Comparison of ENCODE assay signal across 8 mouse cellular contexts in the genomic region with DNA sequence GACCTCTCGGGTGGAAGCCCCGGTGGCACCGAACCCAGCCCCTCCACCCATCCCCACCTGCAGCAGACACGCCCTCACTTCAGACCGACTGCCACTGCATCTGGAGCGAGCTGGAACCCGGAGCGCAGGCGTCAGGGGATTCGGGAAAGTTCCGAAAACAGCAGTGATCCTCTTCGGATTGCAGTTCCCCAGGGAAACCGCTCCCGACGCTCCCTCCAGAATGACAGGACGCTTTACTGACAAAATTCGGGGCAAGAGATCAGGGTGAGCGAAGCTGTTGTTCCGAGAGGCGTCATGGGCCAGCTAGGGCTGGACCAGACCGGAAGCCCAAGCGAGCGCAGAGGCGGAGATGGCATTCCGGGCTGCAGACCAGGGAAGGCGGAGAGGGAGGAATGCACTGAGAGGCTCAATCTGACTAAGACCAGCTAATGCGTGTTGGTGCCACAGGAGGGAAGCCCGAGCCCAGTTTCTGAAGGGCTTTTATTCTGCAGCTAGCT. TPM values are rescaled to one million over a fixed set of nuclear protein-coding genes. Genes with fewer than 3 reads are reported as not detected.
A peak's percentile ranks its signal among the peaks of the same experiment; 100 is the strongest.
DNase-seq lines count a peak whose midpoint lies in the region; ATAC-seq and TF ChIP-seq lines count a peak whose summit lies in the region.

A gene (minus strand): TSS at position 311 of the 497 bp plus-strand sequence.

- TF ChIP-seq POLR2A in liver, adult 2 months (IDR thresholded peaks at IDR 0.05; ENCODE audit: extremely low read depth, insufficient read depth, low read length): no peak

- H3K27me3 ChIP-seq in megakaryocyte, embryonic 14.5 days (replicated peaks): peaks cover 87% of the 10 kb centered on the region
- H3K27me3 ChIP-seq in embryonic facial prominence, embryonic 15.5 days: peaks cover 81% of the 10 kb centered on the region
- peaks cover 69% of the 10 kb centered on the region for H3K27me3 ChIP-seq in heart, embryonic 11.5 days (ENCODE audit: control insufficient read depth, insufficient read depth, low read length)
- peaks cover 62% of the 10 kb centered on the region for H3K27me3 ChIP-seq in kidney, embryonic 16.5 days (ENCODE audit: insufficient read depth, low read length)
- H3K27me3 ChIP-seq in liver, adult 2 months (ENCODE audit: control insufficient read depth, insufficient read depth, low read length): no peaks in the 10 kb centered on the region
- H3K27me3 ChIP-seq in neural tube, embryonic 11.5 days (ENCODE audit: control insufficient read depth, insufficient read depth, low read length): peaks cover 52% of the 10 kb centered on the region

- H3K9ac ChIP-seq in embryonic facial prominence, embryonic 15.5 days: 0 out of 2 replicates have a peak within 1 kb of the TSS, but pooled peaks have one; percentile 2
- H3K9ac ChIP-seq in heart, embryonic 11.5 days (ENCODE audit: low read depth, low read length): peak within 1 kb of the TSS; percentile 22; the same call in 1 of the 2 replicates
- peak within 1 kb of the TSS; percentile 38; the same call in 1 of the 2 replicates for H3K9ac ChIP-seq in kidney, embryonic 16.5 days (replicated peaks; ENCODE audit: low read length)
- peak within 1 kb of the TSS; percentile 50 for H3K9ac ChIP-seq in liver, adult 2 months (ENCODE audit: low read depth, low read length)
- peak within 1 kb of the TSS; percentile 29; the same call in 1 of the 2 replicates for H3K9ac ChIP-seq in neural tube, embryonic 11.5 days (ENCODE audit: low read length)

- H3K4me2 ChIP-seq in embryonic facial prominence, embryonic 15.5 days (replicated peaks): peak within 1 kb of the TSS; percentile 93
- peak within 1 kb of the TSS; percentile 93 for H3K4me2 ChIP-seq in heart, embryonic 11.5 days
- H3K4me2 ChIP-seq in kidney, embryonic 16.5 days (replicated peaks; ENCODE audit: low read depth, low read length): peak within 1 kb of the TSS; percentile 89
- H3K4me2 ChIP-seq in neural tube, embryonic 11.5 days (ENCODE audit: low read depth): peak within 1 kb of the TSS; percentile 83

- H3K4me1 ChIP-seq in megakaryocyte, embryonic 14.5 days: peaks cover 26% of the 10 kb centered on the region
- H3K4me1 ChIP-seq in embryonic facial prominence, embryonic 15.5 days: peaks cover 26% of the 10 kb centered on the region
- peaks cover 17% of the 10 kb centered on the region for H3K4me1 ChIP-seq in heart, embryonic 11.5 days (ENCODE audit: control insufficient read depth, insufficient read depth, low read length)
- H3K4me1 ChIP-seq in kidney, embryonic 16.5 days (ENCODE audit: insufficient read depth, low read length): peaks cover 23% of the 10 kb centered on the region
- H3K4me1 ChIP-seq in liver, adult 2 months (ENCODE audit: control insufficient read depth, insufficient read depth, low read length): no peaks in the 10 kb centered on the region
- H3K4me1 ChIP-seq in neural tube, embryonic 11.5 days (ENCODE audit: control insufficient read depth, insufficient read depth, low read length): peaks cover 10% of the 10 kb centered on the region; the same call in 1 of the 2 replicates

- H3K9me3 ChIP-seq in megakaryocyte, embryonic 14.5 days: peaks cover 11% of the 10 kb centered on the region
- no peaks in the 10 kb centered on the region for H3K9me3 ChIP-seq in embryonic facial prominence, embryonic 15.5 days (replicated peaks)
- H3K9me3 ChIP-seq in heart, embryonic 11.5 days (replicated peaks; ENCODE audit: control insufficient read depth, low read length): no peaks in the 10 kb centered on the region
- no peaks in the 10 kb centered on the region for H3K9me3 ChIP-seq in kidney, embryonic 16.5 days (ENCODE audit: low read length)
- no peaks in the 10 kb centered on the region for H3K9me3 ChIP-seq in neural tube, embryonic 11.5 days (ENCODE audit: control insufficient read depth, low read length)

- DNase-seq in liver, adult 2 months (ENCODE audit: extremely low read depth, low read depth, low spot score): peak; percentile 69
- peak; percentile 53 for DNase-seq in neural tube, embryonic 11.5 days (ENCODE audit: low spot score)
- DNase-seq in urinary bladder, postnatal 25 days (ENCODE audit: low spot score): peak; percentile 57

- H3K4me3 ChIP-seq in megakaryocyte, embryonic 14.5 days (replicated peaks): peak within 1 kb of the TSS; percentile 88
- peak within 1 kb of the TSS; percentile 48 for H3K4me3 ChIP-seq in embryonic facial prominence, embryonic 15.5 days (replicated peaks)
- peak within 1 kb of the TSS; percentile 63 for H3K4me3 ChIP-seq in heart, embryonic 11.5 days (ENCODE audit: low read depth, low read length)
- H3K4me3 ChIP-seq in kidney, embryonic 16.5 days (ENCODE audit: low read length): peak within 1 kb of the TSS; percentile 57
- peak within 1 kb of the TSS; percentile 52 for H3K4me3 ChIP-seq in liver, adult 2 months (ENCODE audit: insufficient read depth, low read depth, low read length)
- peak within 1 kb of the TSS; percentile 44 for H3K4me3 ChIP-seq in neural tube, embryonic 11.5 days (ENCODE audit: low read depth, low read length)

- ATAC-seq in megakaryocyte, adult 5-6 weeks (ENCODE audit: poor library complexity, severe bottlenecking): no peak
- ATAC-seq in embryonic facial prominence, embryonic 15.5 days (ENCODE audit: insufficient number of reproducible peaks, low FRiP score, low TSS enrichment, low read depth): peak; percentile 36; the same call in 1 of the 2 replicates
- no peak for ATAC-seq in heart, embryonic 11.5 days (replicated peaks; ENCODE audit: insufficient number of reproducible peaks, low FRiP score, low TSS enrichment)
- peak; percentile 74; the same call in 1 of the 2 replicates for ATAC-seq in kidney, embryonic 16.5 days (ENCODE audit: low FRiP score, low TSS enrichment)
- no peak for ATAC-seq in neural tube, embryonic 11.5 days (ENCODE audit: insufficient read depth, low FRiP score, low TSS enrichment)

- no peaks in the 10 kb centered on the region for H3K79me2 ChIP-seq in liver, adult 2 months (ENCODE audit: control insufficient read depth, insufficient read depth, low read length)

- no peak within 1 kb of the TSS for H3K27ac ChIP-seq in embryonic facial prominence, embryonic 15.5 days (replicated peaks)
- no peak within 1 kb of the TSS for H3K27ac ChIP-seq in heart, embryonic 11.5 days (ENCODE audit: low read depth, low read length)
- H3K27ac ChIP-seq in kidney, embryonic 16.5 days (ENCODE audit: low read length): no peak within 1 kb of the TSS
- H3K27ac ChIP-seq in liver, adult 2 months (replicated peaks; ENCODE audit: insufficient read depth, low read depth, low read length): no peak within 1 kb of the TSS
- H3K27ac ChIP-seq in neural tube, embryonic 11.5 days (ENCODE audit: low read depth, low read length): no peak within 1 kb of the TSS

- WGBS in embryonic facial prominence, embryonic 15.5 days: under 1% methylated on average over 28 of the region's 28 CpGs
- under 1% methylated on average over 28 of the region's 28 CpGs for WGBS in heart, embryonic 11.5 days (ENCODE audit: insufficient replicate concordance)
- WGBS in kidney, embryonic 16.5 days: under 1% methylated on average over 28 of the region's 28 CpGs
- under 1% methylated on average over 28 of the region's 28 CpGs for WGBS in liver, adult 2 months
- WGBS in neural tube, embryonic 11.5 days: under 1% methylated on average over 28 of the region's 28 CpGs

- TF ChIP-seq CTCF in liver, adult 2 months (IDR thresholded peaks at IDR 0.05; ENCODE audit: low read depth, low read length): peak; percentile 38; the same call in 1 of the 2 replicates

- no peaks in the 10 kb centered on the region for H3K36me3 ChIP-seq in megakaryocyte, embryonic 14.5 days (replicated peaks; ENCODE audit: low read length)
- no peaks in the 10 kb centered on the region for H3K36me3 ChIP-seq in embryonic facial prominence, embryonic 15.5 days
- no peaks in the 10 kb centered on the region for H3K36me3 ChIP-seq in heart, embryonic 11.5 days (ENCODE audit: control insufficient read depth, insufficient read depth, low read length)
- no peaks in the 10 kb centered on the region for H3K36me3 ChIP-seq in kidney, embryonic 16.5 days (ENCODE audit: insufficient read depth, low read length)
- no peaks in the 10 kb centered on the region for H3K36me3 ChIP-seq in liver, adult 2 months (ENCODE audit: control insufficient read depth, insufficient read depth, low read length)
- H3K36me3 ChIP-seq in neural tube, embryonic 11.5 days (ENCODE audit: control insufficient read depth, insufficient read depth, low read length): no peaks in the 10 kb centered on the region

RNA-seq across cellular contexts. Expression of the gene that starts here (rescaled TPM):
- not detected in 2 replicates for polyA plus RNA-seq in megakaryocyte, embryonic 14.5 days (2012; ENCODE audit: insufficient read depth, low replicate concordance)
- total RNA-seq in megakaryocyte, adult 5-6 weeks (2015): 0.22 and 0.34 TPM in 2 replicates
- 0.70 and 1.5 TPM in 2 replicates for total RNA-seq in megakaryocyte, adult 5-6 weeks (2017)
- 3.1 and 4.0 TPM in 2 replicates for polyA plus RNA-seq in embryonic facial prominence, embryonic 15.5 days (2015; fragmentation: Nextera tagmentation; extraction: Ambion mirVana)
- polyA plus RNA-seq in heart, embryonic 11.5 days (2014; fragmentation: Nextera tagmentation; extraction: Ambion mirVana): 2.9 and 3.3 TPM in 2 replicates
- polyA plus RNA-seq in kidney, embryonic 16.5 days (2015; fragmentation: Nextera tagmentation; extraction: Ambion mirVana): 0.76 and 0.85 TPM in 2 replicates
- 4.3 and 7.0 TPM in 2 replicates for total RNA-seq in liver, adult 2 months (2014; rRNA removed)
- 2.0 and 4.3 TPM in 2 replicates for polyA plus RNA-seq in liver, adult 2 months (2012; rRNA removed)
- polyA plus RNA-seq in neural tube, embryonic 11.5 days (2014; fragmentation: Nextera tagmentation; extraction: Ambion mirVana): 1.5 and 1.9 TPM in 2 replicates

Comparison
In these comparisons a context has a peak if more than half of its experiments do, and no peak if none do; other contexts are left out.
1. Peak in ATAC-seq, H3K4me3 ChIP-seq, H3K9ac ChIP-seq and H3K4me2 ChIP-seq in kidney, embryonic 16.5 days; RNA of the gene not detected or under 1 TPM.